19 mouse cellular contexts compared by ENCODE assay signal in the genomic region with DNA sequence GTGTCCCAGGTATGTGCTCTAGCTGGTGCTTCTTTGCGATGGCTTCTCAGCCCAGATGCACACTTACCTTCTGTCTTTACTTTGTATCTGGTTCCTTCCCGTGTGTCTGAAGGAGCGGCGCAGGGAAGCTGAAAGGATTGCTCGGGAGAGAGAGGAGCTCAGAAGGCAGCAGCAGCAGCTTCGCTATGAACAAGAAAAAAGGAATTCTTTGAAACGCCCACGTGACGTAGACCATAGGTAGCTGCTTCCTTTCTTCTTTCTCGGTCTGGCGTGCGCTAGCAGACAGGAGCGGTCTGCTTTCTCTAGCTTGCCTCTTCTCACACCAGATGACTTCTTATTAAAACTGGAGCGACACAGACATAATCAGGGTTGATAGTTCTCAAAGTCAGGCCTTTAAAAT. TPM values are rescaled to one million over a fixed set of nuclear protein-coding genes. Genes with fewer than 3 reads are reported as not detected.
A peak's percentile ranks its signal among the peaks of the same experiment; 100 is the strongest.
DNase-seq lines count a peak whose midpoint lies in the region; ATAC-seq and TF ChIP-seq lines count a peak whose summit lies in the region.
"Had no signal": no experiment of that assay in that cellular context is flagged by ENCODE, and none has a peak within 500 bp of the region (broad histone marks: within the 10 kb centered on the region; RNA-seq: fewer than 3 reads in every experiment).

No protein-coding gene starts in this region.

- TF ChIP-seq CTCF in MEL (IDR thresholded peaks at IDR 0.05 in 2 of 3, conservative IDR thresholded peaks at IDR 0.05 in 1 of 3; ENCODE audit: control insufficient read depth in 1 of 3, insufficient read depth in 1 of 3, low read depth in 2 of 3, low read length in 3 of 3, poor library complexity in 1 of 3, severe bottlenecking in 1 of 3) = no peak
- no peak for TF ChIP-seq CTCF in bone marrow, adult 2 months (IDR thresholded peaks at IDR 0.05; ENCODE audit: control insufficient read depth, insufficient read depth, low read length)

- TF ChIP-seq EP300 in MEL (IDR thresholded peaks at IDR 0.05; ENCODE audit: low read depth in 1 of 2, low read length in 2 of 2) = no peak

- H3K4me3 ChIP-seq in MEL (ENCODE audit: control insufficient read depth in 1 of 2, insufficient read depth in 1 of 2, low read depth in 2 of 2, low read length in 2 of 2) = no peak overlapping the region
- no peak overlapping the region for H3K4me3 ChIP-seq in bone marrow, adult 2 months (replicated peaks; ENCODE audit: control insufficient read depth, low read depth, low read length)
- no peak overlapping the region for H3K4me3 ChIP-seq in forebrain, embryonic 13.5 days
- no peak overlapping the region for H3K4me3 ChIP-seq in heart, embryonic 12.5 days
- H3K4me3 ChIP-seq: heart, adult 2 months; hindbrain, embryonic 10.5 days; limb, embryonic 12.5 days; liver, embryonic 12.5 days had no signal

- peak overlapping the region; percentile 80 for H3K27ac ChIP-seq in MEL (ENCODE audit: control insufficient read depth, low read depth, low read length)
- H3K27ac ChIP-seq in bone marrow, adult 2 months (ENCODE audit: control insufficient read depth, insufficient read depth, low read depth, low read length, poor library complexity) = 0 out of 2 replicates have a peak overlapping the region, but pooled peaks have one; percentile 3
- H3K27ac ChIP-seq in forebrain, embryonic 13.5 days = no peak overlapping the region
- no peak overlapping the region for H3K27ac ChIP-seq in heart, embryonic 12.5 days (ENCODE audit: poor library complexity, severe bottlenecking)
- H3K27ac ChIP-seq: heart, adult 2 months; hindbrain, embryonic 10.5 days; hindbrain, postnatal 0 days; limb, embryonic 12.5 days; liver, embryonic 12.5 days had no signal

- TF ChIP-seq RAD21 in MEL (IDR thresholded peaks at IDR 0.05; ENCODE audit: low read depth, low read length) = no peak

- no peaks in the 10 kb centered on the region; the same call in 1 of the 2 replicates for H3K79me2 ChIP-seq in MEL (ENCODE audit: control insufficient read depth, insufficient read depth, low read length, poor library complexity)

- no peaks in the 10 kb centered on the region for H3K9me3 ChIP-seq in MEL (replicated peaks; ENCODE audit: insufficient read depth, low read length)
- H3K9me3 ChIP-seq in forebrain, embryonic 13.5 days (replicated peaks) = no peaks in the 10 kb centered on the region
- H3K9me3 ChIP-seq in heart, embryonic 12.5 days (replicated peaks) = no peaks in the 10 kb centered on the region
- H3K9me3 ChIP-seq: G1E; hindbrain, embryonic 10.5 days; limb, embryonic 12.5 days; liver, embryonic 12.5 days had no signal

- H3K4me1 ChIP-seq in MEL (ENCODE audit: control insufficient read depth in 1 of 2, insufficient read depth in 2 of 2, low read length in 2 of 2) = peaks cover 19 to 20% of the 10 kb centered on the region in 2 experiments
- H3K4me1 ChIP-seq in bone marrow, adult 2 months (ENCODE audit: control insufficient read depth, insufficient read depth, low read length) = peaks cover 4% of the 10 kb centered on the region; the same call in 1 of the 2 replicates
- H3K4me1 ChIP-seq in forebrain, embryonic 13.5 days = no peaks in the 10 kb centered on the region
- H3K4me1 ChIP-seq in heart, embryonic 12.5 days (replicated peaks) = no peaks in the 10 kb centered on the region
- H3K4me1 ChIP-seq: hindbrain, embryonic 10.5 days; limb, embryonic 12.5 days had no signal

- H3K9ac ChIP-seq in MEL (ENCODE audit: control insufficient read depth, low read depth, low read length, poor library complexity, severe bottlenecking) = peak overlapping the region; percentile 23; the same call in 1 of the 2 replicates
- H3K9ac ChIP-seq in forebrain, embryonic 13.5 days = no peak overlapping the region
- no peak overlapping the region for H3K9ac ChIP-seq in heart, embryonic 12.5 days
- H3K9ac ChIP-seq: limb, embryonic 12.5 days; liver, embryonic 12.5 days had no signal

- DNase-seq in MEL (ENCODE audit: low read depth, low spot score) = no peak
- DNase-seq in naive thymus-derived CD4-positive, alpha-beta T cell, adult 2 months (ENCODE audit: low read depth) = peak; percentile 65
- DNase-seq in thymus, postnatal 4 days = peak; percentile 35
- DNase-seq in lung, postnatal 4 days = no peak
- DNase-seq: cerebellum, adult 18-20 months; cerebellum, postnatal 36 days; gastrocnemius, postnatal 10 days; heart, adult 2 months; kidney, postnatal 4 days; lung, adult 2 months; retina, postnatal 1 day had no signal

- H3K27me3 ChIP-seq in MEL (ENCODE audit: control insufficient read depth in 1 of 2, insufficient read depth in 2 of 2, low read length in 2 of 2) = no peaks in the 10 kb centered on the region
- no peaks in the 10 kb centered on the region for H3K27me3 ChIP-seq in forebrain, embryonic 13.5 days
- no peaks in the 10 kb centered on the region for H3K27me3 ChIP-seq in heart, embryonic 12.5 days (replicated peaks)
- H3K27me3 ChIP-seq: limb, embryonic 12.5 days; liver, embryonic 12.5 days had no signal

- no peak for ATAC-seq in forebrain, embryonic 13.5 days
- ATAC-seq in heart, embryonic 12.5 days (ENCODE audit: insufficient number of reproducible peaks, low FRiP score) = no peak
- ATAC-seq: hindbrain, postnatal 0 days; liver, embryonic 12.5 days had no signal

- peaks cover 48 to 68% of the 10 kb centered on the region in 2 experiments for H3K36me3 ChIP-seq in MEL (ENCODE audit: control insufficient read depth in 1 of 2, insufficient read depth in 2 of 2, low read length in 2 of 2)
- peaks cover 86% of the 10 kb centered on the region for H3K36me3 ChIP-seq in forebrain, embryonic 13.5 days (ENCODE audit: poor library complexity, severe bottlenecking)
- H3K36me3 ChIP-seq in heart, embryonic 12.5 days = peaks cover 80% of the 10 kb centered on the region

- TF ChIP-seq POLR2A in MEL (IDR thresholded peaks at IDR 0.05; ENCODE audit: control insufficient read depth in 1 of 2, insufficient read depth in 1 of 2, low read depth in 1 of 2, low read length in 2 of 2, poor library complexity in 1 of 2) = no peak
- TF ChIP-seq POLR2A in bone marrow, adult 2 months (IDR thresholded peaks at IDR 0.05; ENCODE audit: borderline replicate concordance, control insufficient read depth, low read depth, low read length) = no peak

- WGBS in bone marrow, adult 2 months = 80% methylated on average over 14 of the region's 14 CpGs
- 91% methylated on average over 14 of the region's 14 CpGs for WGBS in forebrain, embryonic 13.5 days
- WGBS in heart, embryonic 12.5 days = 89% methylated on average over 14 of the region's 14 CpGs

- H3K4me2 ChIP-seq in forebrain, embryonic 13.5 days = no peak overlapping the region
- H3K4me2 ChIP-seq in heart, embryonic 12.5 days = no peak overlapping the region
- H3K4me2 ChIP-seq: limb, embryonic 12.5 days; liver, embryonic 12.5 days had no signal

TF ChIP-seq in MEL, 35 proteins besides CTCF, POLR2A, EP300 and RAD21:
- TF ChIP-seq MEF2A (IDR thresholded peaks at IDR 0.05; ENCODE audit: extremely low read depth, insufficient replicate concordance, low read depth, low read length, poor library complexity, severe bottlenecking) (no peak), KAT2A (conservative IDR thresholded peaks at IDR 0.05; ENCODE audit: low read depth, low read length) (no peak), ZMIZ1 (IDR thresholded peaks at IDR 0.05; ENCODE audit: low read depth, low read length) (no peak), HCFC1 (IDR thresholded peaks at IDR 0.05; ENCODE audit: low read depth, low read length) (no peak), ZNF384 (IDR thresholded peaks at IDR 0.05; ENCODE audit: low read depth, low read length) (no peak), MXI1 (IDR thresholded peaks at IDR 0.05; ENCODE audit: low read depth, low read length) (no peak), BHLHE40 (IDR thresholded peaks at IDR 0.05; ENCODE audit: borderline replicate concordance, low read depth, low read length) (no peak), TCF12 (IDR thresholded peaks at IDR 0.05; ENCODE audit: low read depth, low read length) (no peak), MYB (IDR thresholded peaks at IDR 0.05; ENCODE audit: low read depth, low read length) (no peak), NRF1 (IDR thresholded peaks at IDR 0.05; ENCODE audit: insufficient read depth, low read depth, low read length, poor library complexity, severe bottlenecking) (no peak), ELF1 (IDR thresholded peaks at IDR 0.05; ENCODE audit: low read depth, low read length) (no peak), JUND (IDR thresholded peaks at IDR 0.05; ENCODE audit: low read depth, low read length) (no peak), CHD1 (IDR thresholded peaks at IDR 0.05; ENCODE audit: low read depth, low read length) (no peak), MAX (IDR thresholded peaks at IDR 0.05; ENCODE audit: low read length) (no peak), NELFE (IDR thresholded peaks at IDR 0.05; ENCODE audit: low read depth, low read length) (no peak), E2F4 (IDR thresholded peaks at IDR 0.05; ENCODE audit: borderline replicate concordance, low read depth, low read length) (no peak), SMC3 (IDR thresholded peaks at IDR 0.05; ENCODE audit: low read depth, low read length) (no peak), MAZ (IDR thresholded peaks at IDR 0.05; ENCODE audit: low read depth, low read length) (no peak), POLR2AphosphoS2 (IDR thresholded peaks at IDR 0.05; ENCODE audit: low read length) (no peak)

RNA-seq across cellular contexts. Expression of a gene that starts 42.1 kb away (rescaled TPM):
- total RNA-seq in MEL (2012; rRNA removed) = 44.0 and 54.6 TPM in 2 replicates
- 10 to 100 TPM; 62.3 to 70.0 TPM for polyA plus RNA-seq in MEL (2012; ENCODE audit: insufficient read depth in 1 of 2, insufficient read length in 2 of 2, low read depth in 1 of 2, low replicate concordance in 2 of 2, missing spikeins in 1 of 2)
- polyA plus RNA-seq in bone marrow, adult 2 months (2011; ENCODE audit: insufficient read depth, insufficient read length, low replicate concordance, missing spikeins) = 30.5 and 45.1 TPM in 2 replicates
- polyA plus RNA-seq in forebrain, embryonic 13.5 days (2015; fragmentation: Nextera tagmentation; extraction: Ambion mirVana) = 72.7 and 73.5 TPM in 2 replicates
- 38.7 and 42.8 TPM in 2 replicates for polyA plus RNA-seq in heart, embryonic 12.5 days (2016; fragmentation: Nextera tagmentation; extraction: Ambion mirVana)

Comparison
In these comparisons a context has a peak if more than half of its experiments do, and no peak if none do; other contexts are left out.
1. DNase-seq: peak in naive thymus-derived CD4-positive, alpha-beta T cell, adult 2 months (single experiment) and thymus, postnatal 4 days (single experiment); none in MEL (single experiment) and lung, postnatal 4 days (0 of 2).
2. H3K27ac ChIP-seq: peak in MEL (single experiment) and bone marrow, adult 2 months (single experiment); none in forebrain, embryonic 13.5 days (single experiment) and heart, embryonic 12.5 days (single experiment).